ENCODE assay signal across 8 mouse cellular contexts in genomic region chr12:8365336-8365735, GRCm38 (mm10). TPM values are rescaled to one million over a fixed set of nuclear protein-coding genes. Genes with fewer than 3 reads are reported as not detected.
A peak's percentile ranks its signal among the peaks of the same experiment; 100 is the strongest.
DNase-seq lines count a peak whose midpoint lies in the region; ATAC-seq and TF ChIP-seq lines count a peak whose summit lies in the region.

No protein-coding gene starts in this region.

- peaks cover 5% of the 10 kb centered on the region; the same call in 1 of the 2 replicates for H3K4me1 ChIP-seq in midbrain, postnatal 0 days (ENCODE audit: insufficient read depth, low read length)
- H3K4me1 ChIP-seq in midbrain, embryonic 14.5 days (ENCODE audit: control insufficient read depth, insufficient read depth, low read length), result peaks cover 11% of the 10 kb centered on the region; the same call in 1 of the 2 replicates
- peaks cover 6% of the 10 kb centered on the region; the same call in 1 of the 2 replicates for H3K4me1 ChIP-seq in stomach, embryonic 15.5 days

- H3K36me3 ChIP-seq in midbrain, postnatal 0 days (ENCODE audit: insufficient read depth, low read length), result no peaks in the 10 kb centered on the region
- no peaks in the 10 kb centered on the region for H3K36me3 ChIP-seq in midbrain, embryonic 14.5 days (ENCODE audit: control insufficient read depth, insufficient read depth, low read length)
- H3K36me3 ChIP-seq in stomach, embryonic 15.5 days, result no peaks in the 10 kb centered on the region

- 64% methylated on average over 7 of the region's 7 CpGs for WGBS in midbrain, postnatal 0 days
- WGBS in midbrain, embryonic 14.5 days, result 54% methylated on average over 7 of the region's 7 CpGs
- 58% methylated on average over 7 of the region's 7 CpGs for WGBS in stomach, embryonic 15.5 days

- no peak overlapping the region for H3K9ac ChIP-seq in midbrain, postnatal 0 days (replicated peaks; ENCODE audit: low read length, poor library complexity, severe bottlenecking)
- H3K9ac ChIP-seq in midbrain, embryonic 14.5 days (replicated peaks; ENCODE audit: low read length), result no peak overlapping the region
- no peak overlapping the region for H3K9ac ChIP-seq in stomach, embryonic 15.5 days

- H3K4me2 ChIP-seq in midbrain, postnatal 0 days (ENCODE audit: low read depth, low read length, poor library complexity, severe bottlenecking), result no peak overlapping the region
- no peak overlapping the region for H3K4me2 ChIP-seq in midbrain, embryonic 14.5 days (ENCODE audit: low read length)
- H3K4me2 ChIP-seq in stomach, embryonic 15.5 days, result no peak overlapping the region

- no peak overlapping the region for H3K27ac ChIP-seq in midbrain, postnatal 0 days (ENCODE audit: low read depth, low read length)
- H3K27ac ChIP-seq in midbrain, embryonic 14.5 days (replicated peaks; ENCODE audit: low read depth, low read length), result no peak overlapping the region
- no peak overlapping the region for H3K27ac ChIP-seq in stomach, embryonic 15.5 days

- no peak for ATAC-seq in midbrain, postnatal 0 days (ENCODE audit: low FRiP score)
- ATAC-seq in midbrain, embryonic 14.5 days (ENCODE audit: low FRiP score, low TSS enrichment), result no peak
- ATAC-seq in stomach, embryonic 15.5 days (ENCODE audit: insufficient read depth, low FRiP score, low read depth), result 0 out of 2 replicates have a peak, but pooled peaks have one; percentile 44

- no peak overlapping the region for H3K4me3 ChIP-seq in midbrain, postnatal 0 days (ENCODE audit: low read depth, low read length)
- H3K4me3 ChIP-seq in midbrain, embryonic 14.5 days (replicated peaks; ENCODE audit: low read depth, low read length), result no peak overlapping the region
- no peak overlapping the region for H3K4me3 ChIP-seq in stomach, embryonic 15.5 days (replicated peaks)

- no peaks in the 10 kb centered on the region for H3K9me3 ChIP-seq in midbrain, postnatal 0 days (ENCODE audit: low read length)
- no peaks in the 10 kb centered on the region for H3K9me3 ChIP-seq in midbrain, embryonic 14.5 days (ENCODE audit: control insufficient read depth, low read length)
- no peaks in the 10 kb centered on the region for H3K9me3 ChIP-seq in stomach, embryonic 15.5 days

- TF ChIP-seq CTCF in midbrain, postnatal 0 days (IDR thresholded peaks at IDR 0.05), result no peak

- DNase-seq in cerebellum, adult 9-10 months, result peak; percentile 13
- no peak for DNase-seq in cerebellum, postnatal 36 days
- DNase-seq in midbrain, postnatal 0 days (ENCODE audit: low spot score), result peak; percentile 30
- no peak for DNase-seq in midbrain, embryonic 14.5 days
- DNase-seq in kidney, postnatal 36 days, result peak; percentile 70 to 77
- no peak for DNase-seq in layer of hippocampus, adult 8-10 months (ENCODE audit: low spot score in 2 of 2)
- DNase-seq in spleen, adult 12 weeks (ENCODE audit: low spot score), result no peak

- no peaks in the 10 kb centered on the region for H3K27me3 ChIP-seq in midbrain, postnatal 0 days (ENCODE audit: insufficient read depth, low read length)
- H3K27me3 ChIP-seq in midbrain, embryonic 14.5 days (ENCODE audit: control insufficient read depth, insufficient read depth, low read length), result no peaks in the 10 kb centered on the region
- H3K27me3 ChIP-seq in stomach, embryonic 15.5 days (replicated peaks), result no peaks in the 10 kb centered on the region

RNA-seq across cellular contexts. Expression of gene Hs1bp3, which starts 52.1 kb away (rescaled TPM):
- total RNA-seq in midbrain, postnatal 0 days (2014; rRNA removed), result 5.9 and 8.3 TPM in 2 replicates
- 5.1 and 5.4 TPM in 2 replicates for polyA plus RNA-seq in midbrain, postnatal 0 days (2015; fragmentation: Nextera tagmentation; extraction: Ambion mirVana)
- polyA plus RNA-seq in midbrain, embryonic 14.5 days (2014; fragmentation: Nextera tagmentation; extraction: Ambion mirVana), result 6.7 and 7.0 TPM in 2 replicates
- polyA plus RNA-seq in stomach, embryonic 15.5 days (2015; fragmentation: Nextera tagmentation; extraction: Ambion mirVana), result 14.5 and 14.9 TPM in 2 replicates
- 10 to 100 TPM; 16.4 to 20.0 (median 18.7) TPM for total RNA-seq in layer of hippocampus, adult 8-10 months (2022)

Comparison
In these comparisons a context has a peak if more than half of its experiments do, and no peak if none do; other contexts are left out.
1. DNase-seq: peak in cerebellum, adult 9-10 months (single experiment), midbrain, postnatal 0 days (single experiment) and kidney, postnatal 36 days (2 of 2); none in cerebellum, postnatal 36 days (0 of 2), midbrain, embryonic 14.5 days (single experiment), layer of hippocampus, adult 8-10 months (0 of 2) and spleen, adult 12 weeks (single experiment).